Mouse (Mus musculus) cerebellum, adult 11 months (tissue): ENCODE results near the gene Gas2l2.

Experiments used
- DNase-seq: peaks from one replicate; pipeline ENCODE4 v3.0.0; 2022

Gene Gas2l2

DNA sequence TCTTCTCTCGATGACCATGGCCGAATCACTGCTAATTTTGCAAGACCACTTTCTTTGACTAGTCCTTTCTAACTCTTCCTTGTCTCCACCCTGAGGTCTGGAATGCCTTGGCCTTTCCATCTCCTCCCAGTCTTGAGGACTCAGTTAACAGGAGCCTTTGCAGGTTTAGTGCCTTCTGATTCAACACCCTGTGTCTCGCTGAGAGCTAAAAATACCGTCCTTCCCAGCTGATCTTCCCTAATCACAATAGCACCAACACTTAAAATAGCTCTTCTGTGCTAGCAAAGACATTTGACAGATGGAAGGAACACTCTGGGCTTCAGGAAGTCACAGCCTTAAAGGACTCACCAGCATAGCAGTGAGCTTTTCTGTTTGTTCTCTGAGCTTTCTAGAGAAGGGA, 36.2 kb downstream of the Gas2l2 start:
- no peak for DNase-seq

GRCm38 (mm10) chr11:83383532-83383887, 45.7 kb downstream of the Gas2l2 start:
- DNase-seq: no peak

- DNase-seq: no peak
Measured at GRCm38 (mm10) chr11:83382876-83383531, 46.3 kb downstream of the Gas2l2 start.

DNA sequence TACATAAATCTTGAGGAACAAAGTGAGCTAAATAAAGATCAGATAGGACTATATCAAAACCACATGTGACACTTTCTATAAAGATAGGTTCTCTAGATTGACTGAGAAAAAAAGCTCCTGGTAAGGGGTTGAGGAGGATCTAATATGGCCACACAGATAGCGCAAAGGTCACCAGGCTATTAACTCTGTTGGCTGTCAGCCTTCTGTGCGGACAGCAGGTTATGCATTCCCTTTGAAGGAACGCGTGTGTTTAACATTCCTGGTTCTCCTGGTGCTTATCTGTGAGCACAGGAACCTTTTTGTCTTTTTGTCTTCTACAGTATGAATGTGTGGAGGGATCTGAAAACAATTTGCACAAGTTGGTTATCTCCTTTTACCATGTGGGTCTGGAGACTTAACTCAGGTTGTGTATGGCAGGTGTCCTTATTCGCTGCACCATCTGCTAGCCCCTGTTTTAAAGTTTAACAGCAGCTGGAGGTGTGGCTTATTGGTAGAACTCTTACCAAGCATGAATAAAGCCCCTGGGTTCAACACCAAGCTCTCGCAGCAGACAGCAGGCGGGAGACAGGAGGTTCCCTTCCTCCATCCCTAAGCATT, 49.4 kb downstream of the Gas2l2 start:
- DNase-seq: no peak
